Mouse (Mus musculus) CH12.LX (cell line): ENCODE measurements around the gene Gtf2h4. TPM values are rescaled to one million over a fixed set of nuclear protein-coding genes. Genes with fewer than 3 reads are reported as not detected.

Experiments
- DNase-seq: peaks from one replicate; pipeline ENCODE4 v3.0.0-alpha.2; 2013; ENCODE audit errors: extremely low read depth
- H3K27ac ChIP-seq: 2 replicates; pipeline ENCODE4 v1.5.1; 2012; ENCODE audit warnings: low read depth, mild to moderate bottlenecking, control low read depth, moderate library complexity; ENCODE audit not compliant: insufficient read depth
- H3K27me3 ChIP-seq: replicated peaks from 2 replicates; pipeline ENCODE3; 2012; ENCODE audit warnings: inconsistent platforms
- H3K36me3 ChIP-seq, 2 experiments: replicated peaks in 1 of 2; 2 replicates each; pipeline versions ENCODE3 to v1.6.1; 2012; ENCODE audit warnings: inconsistent platforms in 1 of 2, low read length in 1 of 2, mild to moderate bottlenecking in 1 of 2, mixed read lengths in 1 of 2, moderate library complexity in 1 of 2; ENCODE audit not compliant: control insufficient read depth in 1 of 2, insufficient read depth in 1 of 2
- H3K4me1 ChIP-seq, 2 experiments: 2 replicates each; pipeline ENCODE4 v1.6.1; 2012; ENCODE audit warnings: inconsistent platforms in 1 of 2, moderate library complexity in 1 of 2; ENCODE audit not compliant: insufficient read depth in 2 of 2, control insufficient read depth in 1 of 2
- H3K4me2 ChIP-seq: 2 replicates; pipeline ENCODE4 v1.6.1; 2012; ENCODE audit warnings: low read depth, mild to moderate bottlenecking, control low read depth; ENCODE audit not compliant: poor library complexity, insufficient read depth, severe bottlenecking
- H3K4me3 ChIP-seq, 3 experiments: fragments of 150-350 bp in 1 of 3; sonication (generic) in 1 of 3; replicated peaks in 1 of 3; 2 replicates each; pipeline versions ENCODE3 to v1.5.1; 2011 to 2012; ENCODE audit warnings: low read depth in 2 of 3, low read length in 2 of 3, mild to moderate bottlenecking in 2 of 3, moderate library complexity in 2 of 3, control low read depth in 1 of 3, improper control_type of control experiment in 1 of 3, inconsistent platforms in 1 of 3, mixed read lengths in 1 of 3; ENCODE audit not compliant: poor library complexity in 1 of 3
- H3K79me2 ChIP-seq: replicated peaks from 2 replicates; pipeline ENCODE4 v1.6.1; 2012; ENCODE audit warnings: mild to moderate bottlenecking, moderate library complexity; ENCODE audit not compliant: control insufficient read depth, poor library complexity, insufficient read depth, severe bottlenecking; ENCODE audit errors: extremely low read depth
- H3K9ac ChIP-seq: 2 replicates; pipeline ENCODE4 v1.6.1; 2012; ENCODE audit warnings: low read depth, mild to moderate bottlenecking, control low read depth, moderate library complexity; ENCODE audit not compliant: insufficient read depth
- H3K9me3 ChIP-seq: replicated peaks from 2 replicates; pipeline ENCODE3; 2012; ENCODE audit warnings: low read length, inconsistent platforms, mixed read lengths
- BHLHE40 ChIP-seq: IDR thresholded peaks from 2 replicates; pipeline ENCODE4 v1.6.1; 2011; ENCODE audit warnings: mild to moderate bottlenecking, low read depth, low read length, improper control_type of control experiment
- CHD1 ChIP-seq: IDR thresholded peaks from 2 replicates; pipeline ENCODE4 v1.6.1; 2012; ENCODE audit warnings: low read depth, low read length, improper control_type of control experiment, inconsistent platforms
- CHD2 ChIP-seq: IDR thresholded peaks from 2 replicates; pipeline ENCODE4 v1.6.1; 2011; ENCODE audit warnings: low read length, improper control_type of control experiment
- CTCF ChIP-seq, 2 experiments: IDR thresholded peaks in 1 of 2; conservative IDR thresholded peaks in 1 of 2; 2 replicates each; pipeline ENCODE4 v1.5.1; 2011 to 2012; ENCODE audit warnings: low read depth in 2 of 2, low read length in 2 of 2, improper control_type of control experiment in 1 of 2, inconsistent platforms in 1 of 2, mild to moderate bottlenecking in 1 of 2, moderate library complexity in 1 of 2
- E2F4 ChIP-seq: IDR thresholded peaks from 2 replicates; pipeline ENCODE4 v1.6.1; 2011; ENCODE audit warnings: low read depth, low read length, improper control_type of control experiment; ENCODE audit not compliant: insufficient replicate concordance
- ELF1 ChIP-seq: IDR thresholded peaks from 2 replicates; pipeline ENCODE4 v1.6.1; 2014; ENCODE audit warnings: low read depth, mild to moderate bottlenecking, inconsistent platforms, low read length, improper control_type of control experiment
- EP300 ChIP-seq: IDR thresholded peaks from 2 replicates; pipeline ENCODE4 v1.6.1; 2011; ENCODE audit warnings: low read length, improper control_type of control experiment
- ETS1 ChIP-seq: conservative IDR thresholded peaks from 2 replicates; pipeline ENCODE4 v1.6.1; 2012; ENCODE audit warnings: low read depth, mild to moderate bottlenecking, inconsistent platforms, low read length, improper control_type of control experiment, moderate library complexity
- JUN ChIP-seq: IDR thresholded peaks from 2 replicates; pipeline ENCODE4 v1.6.1; 2011; ENCODE audit warnings: low read depth, mild to moderate bottlenecking, low read length, improper control_type of control experiment, moderate library complexity; ENCODE audit not compliant: insufficient read depth
- JUND ChIP-seq: conservative IDR thresholded peaks from 2 replicates; pipeline ENCODE4 v1.6.1; 2011; ENCODE audit warnings: low read depth, low read length, improper control_type of control experiment
- KAT2A ChIP-seq: IDR thresholded peaks from 2 replicates; pipeline ENCODE4 v1.6.1; 2012; ENCODE audit warnings: low read length, improper control_type of control experiment, inconsistent platforms; ENCODE audit not compliant: insufficient replicate concordance
- MAFK ChIP-seq: IDR thresholded peaks from 2 replicates; pipeline ENCODE4 v1.6.1; 2011; ENCODE audit warnings: low read length, improper control_type of control experiment; ENCODE audit not compliant: insufficient replicate concordance
- MAX ChIP-seq: IDR thresholded peaks from 2 replicates; pipeline ENCODE4 v1.6.1; 2011; ENCODE audit warnings: low read length, improper control_type of control experiment
- MAZ ChIP-seq: IDR thresholded peaks from 2 replicates; pipeline ENCODE4 v1.6.1; 2012; ENCODE audit warnings: low read depth, mild to moderate bottlenecking, inconsistent platforms, low read length, improper control_type of control experiment, moderate library complexity
- NELFE ChIP-seq: IDR thresholded peaks from 2 replicates; pipeline ENCODE4 v1.6.1; 2011; ENCODE audit warnings: low read depth, low read length, improper control_type of control experiment
- PAX5 ChIP-seq: IDR thresholded peaks from 2 replicates; pipeline ENCODE4 v1.6.1; 2012; ENCODE audit warnings: low read length, inconsistent platforms, mixed read lengths
- POLR2A ChIP-seq: IDR thresholded peaks from 2 replicates; pipeline ENCODE4 v1.6.1; 2011; ENCODE audit warnings: low read depth, mild to moderate bottlenecking, improper control_type of control experiment, low read length
- RAD21 ChIP-seq: IDR thresholded peaks from 2 replicates; pipeline ENCODE4 v1.6.1; 2011; ENCODE audit warnings: low read depth, mild to moderate bottlenecking, low read length, improper control_type of control experiment, moderate library complexity
- SMC3 ChIP-seq: IDR thresholded peaks from 2 replicates; pipeline ENCODE4 v1.6.1; 2011; ENCODE audit warnings: low read depth, low read length, improper control_type of control experiment
- TBP ChIP-seq: conservative IDR thresholded peaks from 2 replicates; pipeline ENCODE4 v1.6.1; 2011; ENCODE audit warnings: low read depth, low read length, improper control_type of control experiment
- USF2 ChIP-seq: conservative IDR thresholded peaks from 2 replicates; pipeline ENCODE4 v1.6.1; 2011; ENCODE audit warnings: low read depth, low read length, improper control_type of control experiment
- ZC3H11A ChIP-seq: IDR thresholded peaks from 2 replicates; pipeline ENCODE4 v1.6.1; 2012; ENCODE audit warnings: low read depth, mild to moderate bottlenecking, inconsistent platforms, low read length, improper control_type of control experiment
- ZNF384 ChIP-seq: IDR thresholded peaks from 2 replicates; pipeline ENCODE4 v1.6.1; 2012; ENCODE audit warnings: low read depth, low read length, improper control_type of control experiment, inconsistent platforms
- dilution Hi-C: fragments of 300-500 bp; cut with MboI; formaldehyde crosslinking; loops from 2 replicates; pipeline ENCODE4 v1.14.3; 2020; ENCODE audit warnings: low sequenced_read_pairs; ENCODE audit not compliant: extremely low pct_unique_long_range_greater_than_20kb, extremely low pct_ligation_motif_present
- in situ Hi-C: fragments of 300-500 bp; cut with MboI; formaldehyde crosslinking; loops from 3 replicates; pipeline ENCODE4 v1.14.3; 2019; ENCODE audit warnings: low sequenced_read_pairs, low pct_ligation_motif_present, low pct_unique_long_range_greater_than_20kb, mixed read lengths
- polyA plus RNA-seq: library from polyadenylated mRNA; unstranded; fragments of >175 nt; gene quantifications from 2 replicates; pipeline ENCODE4 v1.2.1, GENCODE M21; 2012; ENCODE audit warnings: low read depth; ENCODE audit not compliant: insufficient read length
- total RNA-seq, 2 experiments: library from RNA; depleted of rRNA; stranded (reverse); fragments of 300-350 nt in 1 of 2; fragments of >200 nt in 1 of 2; gene quantifications; 2 replicates each; pipeline ENCODE4 v1.2.3; 2012 to 2014

The Gtf2h4 gene
- total and polyA plus RNA-seq, 3 experiments = 40.0 to 55.7 (median 40.7) TPM

DNA sequence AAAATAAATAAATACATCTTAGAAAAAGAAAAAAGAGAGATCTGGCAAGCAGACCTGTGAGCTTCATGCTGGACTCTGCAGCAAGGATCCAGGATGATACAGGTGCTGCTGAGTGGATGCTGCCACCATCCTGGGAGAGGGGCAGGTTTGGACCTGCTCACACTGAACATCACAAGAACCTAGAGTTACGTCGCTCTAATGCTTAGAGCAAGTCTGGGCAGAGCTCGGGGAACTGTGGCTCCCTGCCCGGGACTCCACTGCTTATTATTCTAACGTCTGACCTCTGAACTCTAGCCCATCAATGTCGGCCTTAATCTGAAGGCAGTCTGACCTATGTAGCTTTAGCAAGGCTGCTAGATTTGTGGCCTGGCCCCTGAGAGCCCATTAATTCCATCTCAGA lies 7.1 kb upstream of the Gtf2h4 start:
- Histone ChIP-seq H3K9ac (no peak overlapping the region), H3K27me3 (no peaks in the 10 kb centered on the region), H3K9me3 (no peaks in the 10 kb centered on the region), H3K27ac (no peak overlapping the region), H3K36me3 (peaks cover 8 to 35% of the 10 kb centered on the region in 2 experiments), H3K4me1 (no peaks in the 10 kb centered on the region), H3K4me2 (no peak overlapping the region), H3K79me2 (no peaks in the 10 kb centered on the region), H3K4me3 (no peak overlapping the region)
- in situ Hi-C loops (no loop called here), dilution Hi-C loops (no loop called here)
- no peak for DNase-seq
- TF ChIP-seq JUN (no peak), MAFK (no peak), ZNF384 (no peak), RAD21 (no peak), MAX (no peak), ELF1 (no peak), E2F4 (no peak), MAZ (no peak), ZC3H11A (no peak), KAT2A (no peak), ETS1 (no peak), JUND (no peak), CTCF (conservative IDR thresholded peaks at IDR 0.05 in 1 of 2, IDR thresholded peaks at IDR 0.05 in 1 of 2; ENCODE audit: low read depth in 2 of 2, low read length in 2 of 2) (no peak), POLR2A (no peak), NELFE (no peak), EP300 (no peak), CHD1 (no peak), PAX5 (no peak), SMC3 (no peak)

DNA sequence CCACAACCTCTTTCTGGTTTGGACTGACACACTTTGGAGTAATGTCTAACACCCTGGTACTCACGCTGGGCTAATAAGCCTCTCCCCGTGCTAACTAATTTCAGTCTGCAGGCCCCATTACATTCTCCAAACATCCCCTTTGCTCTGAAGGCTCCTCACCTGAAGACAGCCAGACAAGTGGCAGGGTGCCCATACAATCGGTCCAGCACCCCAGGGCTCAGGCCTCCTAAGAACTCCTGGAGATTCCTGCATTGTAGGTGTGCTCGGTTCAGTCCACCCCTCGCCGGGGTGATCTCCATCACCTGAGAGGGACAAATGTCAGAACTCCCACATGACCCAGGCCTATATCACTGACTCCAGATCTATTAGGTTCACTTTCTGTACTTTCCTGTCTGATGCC lies 1.0 kb downstream of the Gtf2h4 start:
- DNase-seq = no peak
- Histone ChIP-seq H3K79me2 (no peaks in the 10 kb centered on the region), H3K9ac (peak overlapping the region; percentile 90; the same call in 1 of the 2 replicates), H3K9me3 (no peaks in the 10 kb centered on the region), H3K4me1 (peaks cover 6 to 25% of the 10 kb centered on the region in 2 experiments; a peak in 3 of 4 replicates), H3K4me3 (peak overlapping the region in 1 of 3 experiments; percentile 62), H3K27me3 (no peaks in the 10 kb centered on the region), H3K36me3 (peaks cover 16 to 35% of the 10 kb centered on the region in 2 experiments), H3K27ac (no peak overlapping the region), H3K4me2 (peak overlapping the region; percentile 55; the same call in 1 of the 2 replicates)
- no peak for TF ChIP-seq USF2
- no peak for TF ChIP-seq BHLHE40
- TF ChIP-seq ELF1 = no peak
- TF ChIP-seq TBP = no peak
- no peak for TF ChIP-seq RAD21
- no peak for TF ChIP-seq CHD2
- no peak for TF ChIP-seq MAZ
- no peak for TF ChIP-seq CHD1
- dilution Hi-C loops = no loop called here
- in situ Hi-C loops = no loop called here
